Mouse (Mus musculus): ENCODE results near the gene Srcap. TPM values are rescaled to one million over a fixed set of nuclear protein-coding genes. Genes with fewer than 3 reads are reported as not detected.

Srcap gene
- polyA plus RNA-seq, 1 experiment from 2014 or later, result 7.7 TPM

DNA sequence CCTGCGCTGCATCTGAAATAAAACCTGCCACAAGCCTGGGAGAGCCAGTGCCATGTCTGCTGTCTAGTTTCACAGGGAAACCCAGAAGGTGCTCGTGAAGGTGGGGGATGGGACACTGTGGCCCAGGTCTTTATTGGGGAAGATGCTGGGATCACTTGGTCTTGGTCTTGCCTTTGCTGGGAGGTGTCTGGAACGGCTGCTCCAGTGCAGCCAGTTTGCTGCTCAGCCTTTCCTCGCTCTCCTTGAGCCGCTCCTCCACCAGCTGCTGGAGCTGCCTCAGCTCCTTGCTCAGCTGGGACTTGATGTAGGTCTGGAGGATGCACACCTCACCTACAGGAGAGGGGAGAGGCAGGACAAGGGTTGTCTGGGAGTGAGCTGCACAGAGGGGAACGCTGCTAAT, 71.5 kb downstream of the Srcap start:
- no peak overlapping the region for H3K4me2 ChIP-seq (ENCODE audit: low read depth, low read length)
- H3K4me1 ChIP-seq (ENCODE audit: insufficient read depth), result 0 out of 2 replicates have a peak, but pooled peaks cover 7% of the 10 kb centered on the region
- H3K27me3 ChIP-seq (ENCODE audit: insufficient read depth, low read length), result no peaks in the 10 kb centered on the region
- peaks cover 49% of the 10 kb centered on the region for H3K36me3 ChIP-seq (replicated peaks; ENCODE audit: insufficient read depth, low read length)
- no peak for DNase-seq
- no peak for ATAC-seq
- H3K4me3 ChIP-seq (ENCODE audit: low read depth, low read length), result no peak overlapping the region
- no peak for TF ChIP-seq CTCF (IDR thresholded peaks at IDR 0.05; ENCODE audit: low read depth)
- TF ChIP-seq EP300 (IDR thresholded peaks at IDR 0.05; ENCODE audit: low read depth), result no peak
- no peak overlapping the region for H3K9ac ChIP-seq (replicated peaks)
- WGBS (ENCODE audit: insufficient replicate concordance), result 79% methylated on average over 6 of the region's 6 CpGs
- H3K27ac ChIP-seq (ENCODE audit: low read depth), result no peak overlapping the region
- no peaks in the 10 kb centered on the region for H3K9me3 ChIP-seq (ENCODE audit: low read length)

DNA sequence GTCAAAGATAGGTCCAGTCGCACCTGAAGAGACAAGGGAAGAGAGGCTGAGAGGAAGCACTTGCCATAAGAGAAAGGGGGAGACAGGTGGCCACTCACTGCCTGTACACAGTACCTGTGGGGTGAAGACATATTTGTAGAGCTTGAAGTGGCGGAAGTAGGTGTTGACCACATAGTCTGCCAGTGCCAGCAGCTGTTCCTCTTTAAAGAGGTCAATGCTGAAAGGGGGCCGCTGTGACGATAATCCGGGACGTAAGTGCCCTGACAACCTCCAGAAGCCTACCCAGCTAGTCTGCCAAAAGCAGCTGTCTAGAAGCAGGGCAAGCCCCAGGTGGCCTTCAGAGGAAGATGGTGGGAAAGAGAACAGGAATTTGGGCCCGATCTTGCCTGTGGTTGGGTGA, 73.2 kb downstream of the Srcap start:
- Histone ChIP-seq H3K9ac (replicated peaks) (no peak overlapping the region), H3K4me2 (ENCODE audit: low read depth, low read length) (no peak overlapping the region), H3K4me3 (ENCODE audit: low read depth, low read length) (no peak overlapping the region), H3K27me3 (ENCODE audit: insufficient read depth, low read length) (no peaks in the 10 kb centered on the region), H3K36me3 (replicated peaks; ENCODE audit: insufficient read depth, low read length) (peaks cover 39% of the 10 kb centered on the region), H3K9me3 (ENCODE audit: low read length) (no peaks in the 10 kb centered on the region), H3K4me1 (ENCODE audit: insufficient read depth) (peaks cover 16% of the 10 kb centered on the region), H3K27ac (ENCODE audit: low read depth) (peak overlapping the region; percentile 39; the same call in 1 of the 2 replicates)
- DNase-seq (no peak), ATAC-seq (no peak)
- WGBS (ENCODE audit: insufficient replicate concordance), result 73% methylated on average over 7 of the region's 7 CpGs
- no peak for TF ChIP-seq CTCF (IDR thresholded peaks at IDR 0.05; ENCODE audit: low read depth)

DNA sequence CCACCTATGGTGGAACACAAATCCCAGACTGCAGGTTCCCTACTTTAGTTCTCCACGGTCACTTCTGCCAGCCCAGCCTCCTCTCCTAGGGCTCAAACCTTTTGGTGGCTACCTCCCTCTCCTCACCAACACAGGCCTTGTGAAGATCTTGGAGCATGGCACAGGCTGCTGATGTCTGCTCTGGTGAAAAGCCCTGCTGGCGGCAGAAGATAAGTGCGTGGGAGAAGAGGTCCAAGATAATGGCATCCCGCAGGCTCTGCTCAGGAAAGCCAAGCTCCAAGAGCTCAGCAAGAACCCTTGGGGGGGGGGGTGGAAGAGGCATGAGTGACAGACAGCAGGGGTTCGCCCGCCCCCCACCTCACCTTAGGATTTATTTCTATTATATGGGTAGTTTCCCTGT, 74.4 kb downstream of the Srcap start:
- H3K36me3 ChIP-seq (replicated peaks; ENCODE audit: insufficient read depth, low read length), result peaks cover 39% of the 10 kb centered on the region

DNA sequence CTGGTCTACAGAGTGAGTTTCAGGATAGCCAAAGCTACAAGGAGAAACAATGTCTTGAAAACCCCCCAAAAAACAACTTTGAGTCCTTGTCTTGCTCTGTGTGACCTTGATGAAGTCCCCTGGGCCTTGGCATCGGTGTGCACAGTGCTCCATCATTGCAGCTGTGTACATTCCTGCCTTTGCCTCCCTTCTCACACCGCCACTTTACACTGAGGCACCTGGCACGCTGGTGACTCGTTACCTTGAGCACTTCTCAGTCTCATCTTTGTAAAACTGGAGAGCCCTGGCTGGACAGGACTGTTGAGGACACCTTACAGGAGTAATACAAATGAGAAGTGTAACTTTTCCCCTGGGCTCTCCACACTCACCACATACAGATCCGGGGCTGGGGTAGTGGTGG, 75.4 kb downstream of the Srcap start:
- Histone ChIP-seq H3K27ac (ENCODE audit: low read depth) (no peak overlapping the region), H3K27me3 (ENCODE audit: insufficient read depth, low read length) (no peaks in the 10 kb centered on the region)
- DNase-seq, result no peak

More for the DNA sequence above, 74.4 kb downstream of the Srcap start:
- no peaks in the 10 kb centered on the region for H3K9me3 ChIP-seq (ENCODE audit: low read length)
- H3K27ac ChIP-seq (ENCODE audit: low read depth), result peak overlapping the region; percentile 25; the same call in 1 of the 2 replicates
- peak; percentile 45 for DNase-seq
- peak overlapping the region; percentile 19 for H3K4me2 ChIP-seq (ENCODE audit: low read depth, low read length)
- H3K27me3 ChIP-seq (ENCODE audit: insufficient read depth, low read length), result no peaks in the 10 kb centered on the region
- TF ChIP-seq EP300 (IDR thresholded peaks at IDR 0.05; ENCODE audit: low read depth) (peak; percentile 64; the same call in 1 of the 2 replicates), CTCF (IDR thresholded peaks at IDR 0.05; ENCODE audit: low read depth) (no peak)
- no peak overlapping the region for H3K4me3 ChIP-seq (ENCODE audit: low read depth, low read length)
- peaks cover 16% of the 10 kb centered on the region for H3K4me1 ChIP-seq (ENCODE audit: insufficient read depth)
- H3K9ac ChIP-seq (replicated peaks), result no peak overlapping the region
- 62% methylated on average over 6 of the region's 6 CpGs for WGBS (ENCODE audit: insufficient replicate concordance)
- ATAC-seq, result no peak

DNA sequence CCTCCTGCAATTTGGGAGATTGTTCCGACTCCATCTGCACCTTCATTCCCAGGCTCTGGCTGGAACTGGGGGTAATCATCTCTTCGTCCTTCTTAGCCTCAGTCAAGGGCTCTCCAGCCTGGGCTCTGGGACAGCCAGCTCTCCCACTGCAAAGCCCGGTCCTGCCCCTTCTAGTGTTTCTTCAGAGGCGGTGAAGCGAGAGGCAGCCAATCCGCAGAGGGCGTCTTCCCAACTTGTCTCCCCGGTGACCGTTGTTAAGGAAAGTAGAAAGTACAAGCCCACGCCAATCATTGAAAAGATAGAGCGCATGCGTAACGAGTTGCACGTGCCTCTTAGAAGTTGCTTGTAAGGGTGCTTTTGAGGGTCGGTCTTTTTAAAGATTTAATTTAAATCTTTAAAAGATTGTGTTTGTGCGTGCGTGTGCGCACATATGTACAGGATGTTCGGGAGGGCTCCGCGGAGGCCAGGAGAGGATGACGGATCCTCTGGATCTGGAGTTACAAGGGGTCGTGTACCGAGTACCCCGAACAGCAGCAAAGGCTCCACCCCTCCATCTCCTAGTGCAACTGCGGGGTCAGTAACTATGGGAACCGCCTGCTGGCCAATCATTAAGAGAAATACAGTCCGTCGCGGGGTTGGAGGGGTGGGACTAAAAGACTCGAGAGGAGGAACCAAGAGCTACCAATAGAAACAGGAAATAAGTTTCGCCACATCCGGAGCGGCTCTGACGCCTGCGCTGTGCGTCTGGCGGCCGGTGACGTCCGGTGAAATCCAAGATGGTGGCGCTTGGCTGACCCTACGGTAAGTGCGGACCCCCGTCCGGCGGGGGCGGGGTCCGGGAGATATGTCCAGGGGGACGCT, 76.5 kb downstream of the Srcap start, which contains the start of the genes Ccdc189 and Rnf40:
Gene Ccdc189 (minus strand): TSS at position 585 of the 861 bp plus-strand sequence.
Gene Rnf40 (plus strand): TSS at position 757 of the 861 bp plus-strand sequence.
- Histone ChIP-seq H3K9ac (replicated peaks) (peak within 1 kb of the TSS; percentile 94), H3K4me1 (ENCODE audit: insufficient read depth) (peaks cover 16% of the 10 kb centered on the region)
- WGBS (ENCODE audit: insufficient replicate concordance), result 2% methylated on average over 50 of the region's 50 CpGs

More for the DNA sequence above, 75.4 kb downstream of the Srcap start:
- 67% methylated on average over 5 of the region's 5 CpGs for WGBS (ENCODE audit: insufficient replicate concordance)
- H3K4me3 ChIP-seq (ENCODE audit: low read depth, low read length), result peak overlapping the region; percentile 99
- no peak for TF ChIP-seq EP300 (IDR thresholded peaks at IDR 0.05; ENCODE audit: low read depth)
- TF ChIP-seq CTCF (IDR thresholded peaks at IDR 0.05; ENCODE audit: low read depth), result no peak
- H3K9ac ChIP-seq (replicated peaks), result no peak overlapping the region
- no peaks in the 10 kb centered on the region for H3K9me3 ChIP-seq (ENCODE audit: low read length)
- peak overlapping the region; percentile 90 for H3K4me2 ChIP-seq (ENCODE audit: low read depth, low read length)
- peaks cover 43% of the 10 kb centered on the region for H3K36me3 ChIP-seq (replicated peaks; ENCODE audit: insufficient read depth, low read length)
- no peak for ATAC-seq
- peaks cover 16% of the 10 kb centered on the region for H3K4me1 ChIP-seq (ENCODE audit: insufficient read depth)

DNA sequence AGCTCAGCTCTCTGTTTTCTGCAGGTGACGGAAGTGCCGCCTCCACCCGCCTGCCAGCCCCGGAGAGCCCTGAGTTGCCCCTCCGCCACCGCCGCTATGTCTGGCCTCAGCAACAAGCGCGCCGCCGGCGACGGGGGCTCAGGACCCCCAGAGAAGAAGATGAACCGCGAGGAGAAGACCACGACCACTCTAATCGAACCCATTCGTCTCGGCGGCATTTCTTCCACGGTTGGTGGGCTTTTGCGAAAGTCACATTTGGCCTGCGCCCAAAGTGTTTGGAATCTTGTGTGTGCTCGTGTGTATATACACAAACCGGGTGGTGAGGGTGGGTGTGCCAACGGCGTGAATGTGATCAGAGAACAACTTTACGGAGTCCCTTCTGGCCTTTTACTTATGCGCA, 77.1 kb downstream of the Srcap start:
- no peaks in the 10 kb centered on the region for H3K27me3 ChIP-seq (ENCODE audit: insufficient read depth, low read length)
- H3K27ac ChIP-seq (ENCODE audit: low read depth), result peak overlapping the region; percentile 73
- 4% methylated on average over 29 of the region's 29 CpGs for WGBS (ENCODE audit: insufficient replicate concordance)
- H3K4me3 ChIP-seq (ENCODE audit: low read depth, low read length), result peak overlapping the region; percentile 99
- no peak for TF ChIP-seq CTCF (IDR thresholded peaks at IDR 0.05; ENCODE audit: low read depth)
- no peak for TF ChIP-seq EP300 (IDR thresholded peaks at IDR 0.05; ENCODE audit: low read depth)
- peak; percentile 17 for ATAC-seq
- no peak for DNase-seq
- peak overlapping the region; percentile 90 for H3K4me2 ChIP-seq (ENCODE audit: low read depth, low read length)
- H3K9me3 ChIP-seq (ENCODE audit: low read length), result no peaks in the 10 kb centered on the region
- H3K36me3 ChIP-seq (replicated peaks; ENCODE audit: insufficient read depth, low read length), result peaks cover 42% of the 10 kb centered on the region
- peaks cover 16% of the 10 kb centered on the region for H3K4me1 ChIP-seq (ENCODE audit: insufficient read depth)
- peak overlapping the region; percentile 94 for H3K9ac ChIP-seq (replicated peaks)

More for the DNA sequence above, 76.5 kb downstream of the Srcap start, which contains the start of the genes Ccdc189 and Rnf40:
- no peak for TF ChIP-seq CTCF (IDR thresholded peaks at IDR 0.05; ENCODE audit: low read depth)
- no peak; the same call in 1 of the 2 replicates for TF ChIP-seq EP300 (IDR thresholded peaks at IDR 0.05; ENCODE audit: low read depth)
- Histone ChIP-seq H3K27ac (ENCODE audit: low read depth) (peak within 1 kb of the TSS; percentile 73), H3K9me3 (ENCODE audit: low read length) (no peaks in the 10 kb centered on the region), H3K27me3 (ENCODE audit: insufficient read depth, low read length) (no peaks in the 10 kb centered on the region), H3K36me3 (replicated peaks; ENCODE audit: insufficient read depth, low read length) (peaks cover 42% of the 10 kb centered on the region), H3K4me2 (ENCODE audit: low read depth, low read length) (peak within 1 kb of the TSS; percentile 90), H3K4me3 (ENCODE audit: low read depth, low read length) (peak within 1 kb of the TSS; percentile 99)
- ATAC-seq, result peak; percentile 94
- peak; percentile 94 for DNase-seq
